Mouse (Mus musculus): ENCODE data around the gene Cd300lg. TPM values are rescaled to one million over a fixed set of nuclear protein-coding genes. Genes with fewer than 3 reads are reported as not detected.

Cd300lg gene
- polyA plus RNA-seq, 1 experiment = 2.7 TPM

- Histone ChIP-seq H3K4me1 (ENCODE audit: control insufficient read depth, insufficient read depth, low read length) (peaks cover 28% of the 10 kb centered on the region), H3K36me3 (ENCODE audit: control insufficient read depth, insufficient read depth, low read length) (no peaks in the 10 kb centered on the region), H3K4me3 (ENCODE audit: control insufficient read depth, low read depth, low read length) (no peak overlapping the region), H3K27me3 (ENCODE audit: control insufficient read depth, insufficient read depth, low read length) (peaks cover 2% of the 10 kb centered on the region; the same call in 1 of the 2 replicates), H3K27ac (ENCODE audit: control insufficient read depth, insufficient read depth, low read depth, low read length) (no peak overlapping the region)
- TF ChIP-seq CTCF (IDR thresholded peaks at IDR 0.05; ENCODE audit: control insufficient read depth, insufficient read depth, insufficient replicate concordance, low read depth, low read length) (no peak), POLR2A (IDR thresholded peaks at IDR 0.05; ENCODE audit: control insufficient read depth, low read depth, low read length) (no peak)
Observed at GRCm38 (mm10) chr11:102083193-102083592, 41.9 kb downstream of the Cd300lg start.

- H3K4me3 ChIP-seq (ENCODE audit: control insufficient read depth, low read depth, low read length) = no peak overlapping the region
- TF ChIP-seq POLR2A (IDR thresholded peaks at IDR 0.05; ENCODE audit: control insufficient read depth, low read depth, low read length) (no peak), CTCF (IDR thresholded peaks at IDR 0.05; ENCODE audit: control insufficient read depth, insufficient read depth, insufficient replicate concordance, low read depth, low read length) (no peak)
- H3K4me1 ChIP-seq (ENCODE audit: control insufficient read depth, insufficient read depth, low read length) = peaks cover 32% of the 10 kb centered on the region
Observed at GRCm38 (mm10) chr11:102084159-102084558, 42.9 kb downstream of the Cd300lg start.

DNA sequence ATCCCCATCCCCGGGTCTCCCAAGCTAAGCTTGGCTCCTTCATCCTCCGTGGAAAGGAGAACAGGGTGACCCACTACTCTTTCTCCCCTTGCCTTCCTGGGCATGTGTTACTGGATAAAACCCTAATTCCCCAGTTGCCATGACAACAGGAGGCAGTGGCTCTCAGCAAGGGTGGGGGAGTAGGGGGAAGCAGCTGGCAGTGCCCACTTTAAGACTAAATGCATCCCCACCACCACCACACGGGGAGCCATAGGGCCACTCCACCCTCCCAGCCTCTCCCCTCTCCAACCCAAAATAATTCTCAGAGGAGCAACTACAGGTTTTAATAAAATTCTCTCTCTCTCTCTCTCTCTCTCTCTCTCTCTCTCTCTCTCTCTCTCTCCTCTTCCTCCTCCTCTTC lies 45.0 kb downstream of the Cd300lg start:
- peaks cover 32% of the 10 kb centered on the region for H3K4me1 ChIP-seq (ENCODE audit: control insufficient read depth, insufficient read depth, low read length)

More at GRCm38 (mm10) chr11:102084159-102084558, 42.9 kb downstream of the Cd300lg start:
- Histone ChIP-seq H3K36me3 (ENCODE audit: control insufficient read depth, insufficient read depth, low read length) (no peaks in the 10 kb centered on the region), H3K27me3 (ENCODE audit: control insufficient read depth, insufficient read depth, low read length) (peaks cover 8% of the 10 kb centered on the region), H3K27ac (ENCODE audit: control insufficient read depth, insufficient read depth, low read depth, low read length) (no peak overlapping the region)

DNA sequence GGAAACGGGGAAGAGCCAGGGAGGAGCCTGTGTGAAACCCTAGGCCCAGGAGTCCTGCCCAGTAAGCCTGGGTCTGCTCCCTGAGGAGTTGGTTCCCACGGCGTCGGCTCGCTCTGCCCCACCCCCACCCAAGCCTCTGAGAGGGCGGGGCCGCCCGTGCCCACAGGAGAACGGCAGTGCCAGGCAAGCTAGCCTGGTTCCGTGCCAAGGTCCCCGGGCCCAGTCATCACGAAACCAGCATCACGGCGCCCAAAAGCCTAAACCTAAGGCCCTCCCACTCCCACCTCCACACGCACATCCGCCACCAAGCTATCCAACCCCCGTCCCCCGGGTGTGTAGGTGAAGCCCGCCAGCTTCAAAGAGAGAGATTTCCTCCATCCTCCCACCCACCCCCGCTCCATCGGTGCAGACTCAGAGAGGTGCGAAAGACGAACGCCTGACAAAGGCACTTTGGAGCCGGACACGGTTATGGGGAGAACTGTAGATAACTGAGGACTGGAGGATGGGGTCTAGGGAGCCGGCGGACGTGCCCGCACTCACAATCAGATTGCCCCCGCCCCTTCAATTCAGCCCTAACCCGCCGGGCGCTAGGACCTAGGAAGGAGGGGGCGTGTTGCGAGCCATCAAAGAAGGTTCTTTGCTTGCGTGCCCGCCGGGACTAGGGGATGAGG lies 45.9 kb downstream of the Cd300lg start:
- peaks cover 28% of the 10 kb centered on the region for H3K4me1 ChIP-seq (ENCODE audit: control insufficient read depth, insufficient read depth, low read length)

More for the DNA sequence above, 45.0 kb downstream of the Cd300lg start:
- Histone ChIP-seq H3K27ac (ENCODE audit: control insufficient read depth, insufficient read depth, low read depth, low read length) (no peak overlapping the region), H3K27me3 (ENCODE audit: control insufficient read depth, insufficient read depth, low read length) (peaks cover 9% of the 10 kb centered on the region), H3K36me3 (ENCODE audit: control insufficient read depth, insufficient read depth, low read length) (no peaks in the 10 kb centered on the region), H3K4me3 (ENCODE audit: control insufficient read depth, low read depth, low read length) (no peak overlapping the region)
- TF ChIP-seq POLR2A (IDR thresholded peaks at IDR 0.05; ENCODE audit: control insufficient read depth, low read depth, low read length) (no peak), CTCF (IDR thresholded peaks at IDR 0.05; ENCODE audit: control insufficient read depth, insufficient read depth, insufficient replicate concordance, low read depth, low read length) (no peak)

DNA sequence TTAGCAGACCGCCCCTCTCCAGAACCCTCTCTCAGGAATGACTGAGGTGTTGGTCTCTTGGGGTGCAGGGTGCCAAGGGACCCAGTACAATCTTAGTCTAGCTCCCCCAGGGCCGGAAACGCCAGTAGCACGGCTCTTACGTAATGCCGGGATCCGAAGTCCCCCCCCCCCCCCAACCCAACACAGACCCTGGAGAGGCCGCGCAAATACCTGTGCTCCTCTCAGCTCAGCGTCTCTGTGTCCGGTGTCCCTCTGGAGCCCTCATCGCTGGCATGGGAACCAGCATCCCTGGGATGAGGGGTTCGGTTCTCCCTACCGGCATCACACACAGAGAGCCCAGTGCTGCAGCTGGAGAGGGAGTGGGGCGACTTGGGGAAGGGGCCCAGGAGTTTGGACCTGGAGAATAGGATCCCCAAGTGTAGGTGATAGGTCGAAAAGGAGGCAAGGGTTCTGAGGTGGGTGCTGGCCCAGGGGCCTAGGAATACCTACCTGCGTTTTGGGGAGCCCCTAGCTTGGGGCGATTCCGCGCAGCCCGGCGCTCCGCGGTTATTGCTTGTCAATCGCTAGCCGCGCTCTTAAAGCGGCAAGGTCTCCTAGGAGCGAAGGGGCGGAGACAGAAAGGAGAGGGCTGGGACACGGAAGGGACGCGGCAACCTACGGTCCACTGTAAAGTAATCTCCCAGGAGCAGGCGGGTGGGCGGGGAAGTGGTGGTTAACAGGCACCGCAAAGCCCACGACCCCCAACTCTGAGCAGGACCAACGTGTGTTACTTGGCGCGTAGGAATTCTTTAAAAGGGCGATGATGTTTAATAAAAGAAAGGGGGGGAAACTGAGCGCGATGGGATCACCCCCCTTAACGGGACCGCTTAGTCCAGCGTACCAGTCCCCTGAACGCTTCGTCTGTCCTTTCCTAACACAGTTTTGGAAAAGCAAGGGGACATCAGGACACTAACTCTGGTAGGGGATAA lies 46.9 kb downstream of the Cd300lg start, which contains the start of gene Mpp2:
Gene Mpp2, minus strand, starts transcription at position 585 of the 968 bp plus-strand sequence.
- Histone ChIP-seq H3K27me3 (ENCODE audit: control insufficient read depth, insufficient read depth, low read length) (peaks cover 9% of the 10 kb centered on the region), H3K27ac (ENCODE audit: control insufficient read depth, insufficient read depth, low read depth, low read length) (no peak within 1 kb of the TSS), H3K4me3 (ENCODE audit: control insufficient read depth, low read depth, low read length) (peak within 1 kb of the TSS; percentile 68), H3K4me1 (ENCODE audit: control insufficient read depth, insufficient read depth, low read length) (peaks cover 20% of the 10 kb centered on the region), H3K36me3 (ENCODE audit: control insufficient read depth, insufficient read depth, low read length) (no peaks in the 10 kb centered on the region)
- TF ChIP-seq CTCF (IDR thresholded peaks at IDR 0.05; ENCODE audit: control insufficient read depth, insufficient read depth, insufficient replicate concordance, low read depth, low read length) (no peak), POLR2A (IDR thresholded peaks at IDR 0.05; ENCODE audit: control insufficient read depth, low read depth, low read length) (no peak)

More for the DNA sequence above, 45.9 kb downstream of the Cd300lg start:
- H3K27me3 ChIP-seq (ENCODE audit: control insufficient read depth, insufficient read depth, low read length) = peaks cover 9% of the 10 kb centered on the region
- no peak for TF ChIP-seq POLR2A (IDR thresholded peaks at IDR 0.05; ENCODE audit: control insufficient read depth, low read depth, low read length)
- no peak for TF ChIP-seq CTCF (IDR thresholded peaks at IDR 0.05; ENCODE audit: control insufficient read depth, insufficient read depth, insufficient replicate concordance, low read depth, low read length)
- H3K36me3 ChIP-seq (ENCODE audit: control insufficient read depth, insufficient read depth, low read length) = no peaks in the 10 kb centered on the region
- H3K27ac ChIP-seq (ENCODE audit: control insufficient read depth, insufficient read depth, low read depth, low read length) = no peak overlapping the region
- H3K4me3 ChIP-seq (ENCODE audit: control insufficient read depth, low read depth, low read length) = peak overlapping the region; percentile 68

GRCm38 (mm10) chr11:102089088-102089808 lies 47.9 kb downstream of the Cd300lg start:
- H3K36me3 ChIP-seq (ENCODE audit: control insufficient read depth, insufficient read depth, low read length) = no peaks in the 10 kb centered on the region
- TF ChIP-seq CTCF (IDR thresholded peaks at IDR 0.05; ENCODE audit: control insufficient read depth, insufficient read depth, insufficient replicate concordance, low read depth, low read length) = peak; percentile 20; the same call in 1 of the 2 replicates
- TF ChIP-seq POLR2A (IDR thresholded peaks at IDR 0.05; ENCODE audit: control insufficient read depth, low read depth, low read length) = no peak
- H3K4me1 ChIP-seq (ENCODE audit: control insufficient read depth, insufficient read depth, low read length) = peaks cover 19% of the 10 kb centered on the region
- peaks cover 9% of the 10 kb centered on the region for H3K27me3 ChIP-seq (ENCODE audit: control insufficient read depth, insufficient read depth, low read length)
- H3K4me3 ChIP-seq (ENCODE audit: control insufficient read depth, low read depth, low read length) = no peak overlapping the region; the same call in none of the 2 replicates
- no peak overlapping the region for H3K27ac ChIP-seq (ENCODE audit: control insufficient read depth, insufficient read depth, low read depth, low read length)

Measured in testis, adult 2 months (tissue).